Mouse (Mus musculus) lung, embryonic 16.5 days (tissue): ENCODE results near the gene Irf9. TPM values are rescaled to one million over a fixed set of nuclear protein-coding genes. Genes with fewer than 3 reads are reported as not detected.
A peak's percentile ranks its signal among the peaks of the same experiment; 100 is the strongest.

Source experiments
- ATAC-seq: fragments of 200-750 bp; cut with Nextera tagmentation; 2 replicates; pipeline ENCODE4 v1.8.0; 2017; ENCODE audit warnings: low read depth, mild to moderate bottlenecking, moderate library complexity
- H3K27ac ChIP-seq: fragments of 300-500 bp; sonication (generic); 2 replicates; pipeline ENCODE4 v1.5.1; 2014; ENCODE audit warnings: mild to moderate bottlenecking, control low read depth, low read length
- H3K27me3 ChIP-seq: fragments of 300-500 bp; sonication (generic); 2 replicates; pipeline ENCODE4 v1.6.1; 2014; ENCODE audit warnings: low read depth, low read length, mixed read lengths; ENCODE audit not compliant: control insufficient read depth, insufficient read depth
- H3K36me3 ChIP-seq: fragments of 300-500 bp; sonication (generic); 2 replicates; pipeline ENCODE4 v1.6.1; 2014; ENCODE audit warnings: low read length; ENCODE audit not compliant: control insufficient read depth, insufficient read depth
- H3K4me1 ChIP-seq: fragments of 300-500 bp; sonication (generic); replicated peaks from 2 replicates; pipeline ENCODE4 v1.6.1; 2014; ENCODE audit warnings: low read length, mixed read lengths; ENCODE audit not compliant: control insufficient read depth, insufficient read depth
- H3K4me2 ChIP-seq: fragments of 300-500 bp; sonication (generic); 2 replicates; pipeline ENCODE4 v1.6.1; 2014; ENCODE audit warnings: low read depth, low read length, control low read depth
- H3K4me3 ChIP-seq: fragments of 300-500 bp; sonication (generic); 2 replicates; pipeline ENCODE4 v1.5.1; 2014; ENCODE audit warnings: mild to moderate bottlenecking, low read length, control low read depth
- H3K9ac ChIP-seq: fragments of 300-500 bp; sonication (generic); 2 replicates; pipeline ENCODE4 v1.6.1; 2014; ENCODE audit warnings: low read length, control low read depth
- H3K9me3 ChIP-seq: fragments of 300-500 bp; sonication (generic); 2 replicates; pipeline ENCODE4 v1.6.1; 2016; ENCODE audit warnings: low read length; ENCODE audit not compliant: control insufficient read depth
- WGBS: fragments of 180-500 bp; shearing (Covaris S2); extraction: QIAGEN DNeasy Blood & Tissue Kit; methylation state at CpG from one replicate; pipeline ENCODE4 v1.1.7; 2014; 5-methylcytosine and 5-hydroxymethylcytosine counted together
- polyA plus RNA-seq: library from polyadenylated mRNA; unstranded; fragments of >200 nt; fragmentation: Nextera tagmentation; extraction: Ambion mirVana; gene quantifications from 2 replicates; pipeline ENCODE4 v1.2.1, GENCODE M21; 2015

Irf9 gene
- polyA plus RNA-seq, 1 experiment from 2014 or later = 12.9 TPM

DNA sequence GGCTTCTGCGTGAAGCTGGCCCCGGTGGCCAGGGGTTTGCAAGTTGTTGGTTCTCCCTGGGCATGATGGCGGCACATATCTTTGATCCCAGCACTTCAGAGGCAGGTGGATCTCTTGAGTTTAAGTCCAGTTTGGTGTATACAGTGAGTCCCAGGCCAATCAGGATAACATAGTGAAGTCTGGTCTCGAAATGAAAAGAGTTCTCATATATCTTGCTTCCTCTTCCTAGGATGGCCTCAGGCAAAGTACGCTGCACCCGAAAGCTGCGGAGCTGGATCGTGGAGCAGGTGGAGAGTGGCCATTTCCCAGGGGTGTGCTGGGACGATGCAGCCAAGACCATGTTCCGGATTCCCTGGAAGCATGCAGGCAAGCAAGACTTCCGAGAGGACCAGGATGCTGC is 1.5 kb downstream of the Irf9 start:
- Histone ChIP-seq H3K9me3 (no peaks in the 10 kb centered on the region), H3K4me3 (peak overlapping the region; percentile 41), H3K4me1 (peaks cover 4% of the 10 kb centered on the region), H3K27ac (no peak overlapping the region), H3K9ac (no peak overlapping the region), H3K36me3 (peaks cover 31% of the 10 kb centered on the region), H3K4me2 (peak overlapping the region; percentile 53), H3K27me3 (no peaks in the 10 kb centered on the region)
- ATAC-seq = no peak
- WGBS = 92% methylated on average over 11 of the region's 11 CpGs

DNA sequence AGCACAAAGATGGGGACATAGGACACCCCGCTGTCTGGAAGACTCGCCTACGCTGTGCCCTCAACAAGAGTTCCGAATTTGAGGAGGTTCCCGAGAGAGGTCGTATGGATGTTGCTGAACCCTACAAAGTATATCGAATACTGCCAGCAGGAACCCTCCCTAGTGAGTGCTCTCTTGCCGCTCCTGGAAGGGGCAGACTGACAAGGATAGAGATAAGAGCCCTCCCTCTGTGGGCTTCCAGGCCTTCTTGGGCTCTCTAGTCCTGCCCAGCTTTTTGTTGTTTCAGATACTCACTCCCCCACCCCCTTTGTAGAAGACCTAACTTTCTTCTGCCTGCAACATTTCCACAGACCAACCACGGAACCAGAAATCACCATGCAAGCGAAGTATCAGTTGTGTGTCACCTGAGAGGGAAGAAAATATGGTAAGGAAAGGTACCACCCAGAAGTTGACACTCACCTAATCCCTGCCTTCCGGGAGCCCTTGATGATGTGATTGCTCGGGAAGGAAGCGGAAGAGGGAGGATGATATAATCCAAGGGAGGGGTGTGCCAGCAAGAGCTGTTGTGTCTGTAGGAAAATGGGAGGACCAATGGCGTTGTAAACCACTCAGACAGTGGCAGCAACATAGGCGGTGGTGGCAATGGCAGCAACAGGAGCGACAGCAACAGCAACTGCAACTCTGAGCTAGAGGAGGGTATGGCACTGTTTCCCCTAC is 2.5 kb downstream of the Irf9 start:
- Histone ChIP-seq H3K27ac (no peak overlapping the region), H3K9ac (no peak overlapping the region), H3K36me3 (peaks cover 30% of the 10 kb centered on the region), H3K4me3 (no peak overlapping the region), H3K9me3 (no peaks in the 10 kb centered on the region), H3K27me3 (no peaks in the 10 kb centered on the region), H3K4me1 (peaks cover 4% of the 10 kb centered on the region), H3K4me2 (no peak overlapping the region)
- no peak for ATAC-seq
- 90% methylated on average over 16 of the region's 16 CpGs for WGBS

DNA sequence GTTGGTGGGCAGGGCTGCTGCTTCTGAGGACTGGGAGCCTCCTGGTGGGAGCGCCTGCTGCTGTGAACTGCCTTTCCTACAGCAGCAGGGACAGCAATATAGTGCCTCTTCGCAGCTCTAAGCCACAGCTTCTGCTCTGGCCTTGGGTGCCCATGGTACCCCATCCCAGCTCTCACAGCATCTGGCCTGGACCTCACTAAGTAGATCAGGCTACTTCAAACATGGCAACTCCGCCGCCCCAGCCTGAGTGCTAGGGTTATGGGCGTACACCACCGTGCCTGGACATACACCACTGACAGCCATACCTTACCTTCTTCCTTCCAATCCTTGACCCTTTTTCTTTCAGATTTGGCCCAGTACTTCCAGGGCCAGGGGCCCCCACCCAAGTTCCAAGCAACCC is 5.0 kb downstream of the Irf9 start:
- 97% methylated on average over 6 of the region's 6 CpGs for WGBS
- Histone ChIP-seq H3K4me1 (peaks cover 4% of the 10 kb centered on the region), H3K27ac (no peak overlapping the region), H3K36me3 (peaks cover 12% of the 10 kb centered on the region), H3K27me3 (no peaks in the 10 kb centered on the region), H3K4me2 (no peak overlapping the region), H3K9ac (no peak overlapping the region), H3K9me3 (no peaks in the 10 kb centered on the region), H3K4me3 (no peak overlapping the region)
- ATAC-seq = no peak

DNA sequence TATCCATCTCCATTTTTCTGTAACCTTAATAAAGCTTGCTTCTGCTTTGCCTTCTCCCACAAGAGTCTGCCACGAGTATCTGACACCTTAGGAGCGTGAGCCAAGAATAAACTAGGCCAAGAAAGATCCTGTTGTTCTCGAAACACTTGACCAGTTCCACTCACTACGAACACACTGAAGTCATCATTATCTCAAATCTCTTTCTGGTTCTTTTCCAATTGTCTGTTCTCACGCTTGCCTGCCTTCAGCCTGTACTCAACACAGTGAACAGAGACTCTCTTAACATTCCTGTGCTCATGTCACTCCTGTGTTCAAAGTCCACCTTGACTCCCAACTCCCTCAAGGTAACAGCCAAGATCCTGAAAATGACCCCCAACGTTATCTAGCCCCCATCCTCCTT is 10.0 kb downstream of the Irf9 start:
- no peaks in the 10 kb centered on the region for H3K4me1 ChIP-seq
- H3K36me3 ChIP-seq = 0 out of 2 replicates have a peak, but pooled peaks cover 2% of the 10 kb centered on the region
- H3K27ac ChIP-seq = no peak overlapping the region
- WGBS = 44% methylated on average over 6 of the region's 6 CpGs
- H3K9ac ChIP-seq = no peak overlapping the region
- no peak overlapping the region for H3K4me3 ChIP-seq
- no peaks in the 10 kb centered on the region for H3K9me3 ChIP-seq
- H3K27me3 ChIP-seq = no peaks in the 10 kb centered on the region
- ATAC-seq = no peak
- no peak overlapping the region for H3K4me2 ChIP-seq

- Histone ChIP-seq H3K9ac (no peak overlapping the region), H3K9me3 (no peaks in the 10 kb centered on the region), H3K4me2 (no peak overlapping the region), H3K36me3 (no peaks in the 10 kb centered on the region), H3K4me1 (no peaks in the 10 kb centered on the region; the same call in 1 of the 2 replicates), H3K27me3 (no peaks in the 10 kb centered on the region), H3K4me3 (no peak overlapping the region), H3K27ac (no peak overlapping the region)
- no peak for ATAC-seq
- 64% methylated on average over 7 of the region's 7 CpGs for WGBS
Observed at GRCm38 (mm10) chr14:55614565-55615178, 11.3 kb downstream of the Irf9 start.

DNA sequence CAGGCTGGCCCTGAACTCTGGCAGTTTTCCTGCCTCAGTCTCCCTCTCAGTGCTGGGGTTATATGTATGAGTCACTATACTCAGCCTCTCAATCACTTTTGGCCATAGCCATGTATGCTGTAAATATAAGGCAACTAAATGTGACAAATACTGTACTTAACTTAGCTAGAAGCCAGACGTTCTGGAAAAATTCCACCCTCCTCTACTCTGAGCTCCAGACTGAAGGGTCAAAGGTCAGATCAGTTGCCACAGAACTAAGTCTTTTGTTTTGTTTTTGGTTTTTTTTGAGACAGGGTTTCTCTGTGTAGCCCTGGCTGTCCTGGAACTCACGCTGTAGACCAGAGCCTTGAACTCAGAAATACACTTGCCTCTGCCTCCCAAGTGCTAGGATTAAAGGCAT is 12.5 kb downstream of the Irf9 start:
- no peaks in the 10 kb centered on the region; the same call in 1 of the 2 replicates for H3K4me1 ChIP-seq
- no peak overlapping the region for H3K4me2 ChIP-seq
- ATAC-seq = no peak
- no peaks in the 10 kb centered on the region for H3K36me3 ChIP-seq
- no peak overlapping the region for H3K27ac ChIP-seq
- no peaks in the 10 kb centered on the region for H3K9me3 ChIP-seq
- WGBS = 48% methylated on average over 2 of the region's 2 CpGs
- H3K4me3 ChIP-seq = no peak overlapping the region
- no peak overlapping the region for H3K9ac ChIP-seq
- no peaks in the 10 kb centered on the region for H3K27me3 ChIP-seq

DNA sequence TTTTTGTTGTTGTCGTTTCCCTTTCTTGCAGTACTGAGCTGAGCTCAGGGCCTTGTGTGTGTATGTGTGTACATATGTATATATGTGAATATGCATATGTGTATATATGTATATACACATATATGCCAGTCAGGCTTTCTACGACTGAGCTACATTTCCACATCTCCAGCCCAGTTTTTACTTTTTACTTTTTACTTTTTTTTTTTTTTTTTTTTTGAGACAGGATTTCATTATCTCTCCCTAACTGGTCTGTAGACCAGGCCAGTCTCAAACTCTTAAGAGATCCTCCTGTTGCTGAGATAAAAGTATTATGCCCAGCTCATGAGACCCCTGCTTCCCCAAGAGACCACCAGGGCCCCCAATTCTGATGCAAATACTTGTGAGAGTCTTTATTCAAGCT is 13.5 kb downstream of the Irf9 start:
- WGBS = 72% methylated on average over 2 of the region's 2 CpGs
- H3K36me3 ChIP-seq = no peaks in the 10 kb centered on the region
- H3K4me1 ChIP-seq = no peaks in the 10 kb centered on the region; the same call in 1 of the 2 replicates
- no peaks in the 10 kb centered on the region for H3K27me3 ChIP-seq
- no peak overlapping the region for H3K27ac ChIP-seq
- no peak overlapping the region for H3K4me2 ChIP-seq
- H3K9me3 ChIP-seq = no peaks in the 10 kb centered on the region
- no peak overlapping the region for H3K9ac ChIP-seq
- ATAC-seq = no peak
- no peak overlapping the region for H3K4me3 ChIP-seq

- H3K4me3 ChIP-seq = peak within 1 kb of the TSS; percentile 48
- no peaks in the 10 kb centered on the region for H3K36me3 ChIP-seq
- no peaks in the 10 kb centered on the region for H3K27me3 ChIP-seq
- no peaks in the 10 kb centered on the region for H3K9me3 ChIP-seq
- peak within 1 kb of the TSS; percentile 52 for H3K4me2 ChIP-seq
- H3K9ac ChIP-seq = peak within 1 kb of the TSS; percentile 58
- 16% methylated on average over 21 of the region's 21 CpGs for WGBS
- peak within 1 kb of the TSS; percentile 55 for H3K27ac ChIP-seq
- ATAC-seq = peak; percentile 88
- H3K4me1 ChIP-seq = no peaks in the 10 kb centered on the region; the same call in 1 of the 2 replicates
Observed at GRCm38 (mm10) chr14:55617822-55618221, 14.5 kb downstream of the Irf9 start, which contains the start of gene Rec8. Rec8 (plus strand) TSS chr14:55618037.

DNA sequence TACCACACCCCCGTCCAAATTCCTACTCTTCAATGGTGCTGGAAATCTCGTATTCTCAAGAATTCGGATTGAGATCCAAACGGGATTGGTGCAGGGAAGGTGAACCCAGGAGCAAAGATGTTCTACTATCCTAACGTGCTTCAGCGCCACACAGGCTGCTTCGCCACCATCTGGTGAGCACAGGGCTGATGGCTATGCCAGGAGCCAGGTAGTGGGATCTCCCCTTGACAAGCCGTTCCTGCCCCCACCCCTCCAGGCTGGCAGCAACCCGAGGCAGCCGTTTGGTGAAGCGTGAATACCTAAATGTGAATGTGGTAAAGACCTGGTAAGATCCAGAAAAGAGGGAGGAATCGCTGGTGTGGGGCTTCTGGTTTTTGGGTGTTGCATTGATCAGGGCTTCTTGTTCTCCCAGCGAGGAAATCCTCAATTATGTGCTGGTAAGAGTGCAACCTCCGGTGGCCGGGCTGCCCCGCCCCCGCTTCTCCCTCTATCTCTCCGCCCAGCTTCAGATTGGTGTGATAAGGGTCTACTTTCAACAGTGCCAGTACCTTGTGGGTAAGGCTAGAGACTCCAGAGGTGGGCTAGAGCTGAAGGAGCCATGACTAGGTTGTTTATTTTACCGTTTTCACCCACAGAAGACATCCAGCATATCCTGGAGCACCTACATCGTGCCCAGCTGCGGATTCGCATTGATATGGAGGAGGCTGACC is 15.3 kb downstream of the Irf9 start:
- peak; percentile 26; the same call in 1 of the 2 replicates for ATAC-seq
- no peak overlapping the region for H3K27ac ChIP-seq

More for the DNA sequence above, 15.3 kb downstream of the Irf9 start:
- peak overlapping the region; percentile 52 for H3K4me2 ChIP-seq
- no peaks in the 10 kb centered on the region for H3K36me3 ChIP-seq
- no peaks in the 10 kb centered on the region for H3K9me3 ChIP-seq
- WGBS = 30% methylated on average over 22 of the region's 22 CpGs
- no peaks in the 10 kb centered on the region for H3K27me3 ChIP-seq
- peak overlapping the region; percentile 58 for H3K9ac ChIP-seq
- H3K4me3 ChIP-seq = peak overlapping the region; percentile 48
- no peaks in the 10 kb centered on the region; the same call in 1 of the 2 replicates for H3K4me1 ChIP-seq
